Mouse (Mus musculus): ENCODE measurements around the gene Zfp334. TPM values are rescaled to one million over a fixed set of nuclear protein-coding genes. Genes with fewer than 3 reads are reported as not detected.

Gene Zfp334
- total RNA-seq, 2 experiments from 2014 or later = 8.9 to 9.1 TPM

GRCm38 (mm10) chr2:165325521-165326303, 62.3 kb downstream of the Zfp334 start:
- DNase-seq (ENCODE audit: low spot score in 2 of 2) = no peak

Other genes starting within 250 kb of the Zfp334 start
- 1 to 10 TPM; 1.4 to 1.7 TPM for gene Cdh22, start 153.4 kb downstream of the Zfp334 start, total RNA-seq (2021)
- 10 to 100 TPM; 48.2 to 48.7 TPM for gene Slc35c2, start 100.4 kb downstream of the Zfp334 start, total RNA-seq (2021)
- 10 to 100 TPM; 37.3 to 45.7 TPM for gene Elmo2, start 61.8 kb downstream of the Zfp334 start, total RNA-seq (2021)
- under 1 TPM in 1 of 2 experiments, not detected in 1; 0.34 TPM for gene Zfp663, start 19.5 kb downstream of the Zfp334 start, total RNA-seq (2021)
- gene Ocstamp, start 12.1 kb upstream of the Zfp334 start, total RNA-seq (2021) = under 1 TPM; 0.08 to 0.45 TPM
- gene Slc13a3, start 85.0 kb upstream of the Zfp334 start, total RNA-seq (2021) = 10 to 100 TPM; 10.3 to 17.0 TPM
- gene Trp53rka, start 105.1 kb upstream of the Zfp334 start, total RNA-seq (2021) = 10 to 100 TPM; 18.1 to 19.1 TPM
- 1 to 10 TPM; 2.1 to 2.3 TPM for gene Slc2a10, start 115.5 kb upstream of the Zfp334 start, total RNA-seq (2021)
- 1 to 10 TPM; 4.2 to 6.1 TPM for gene Eya2, start 206.8 kb upstream of the Zfp334 start, total RNA-seq (2021)